Mouse (Mus musculus) left cerebral cortex, adult 18-20 months (tissue): ENCODE results near the gene Sec16b. TPM values are rescaled to one million over a fixed set of nuclear protein-coding genes. Genes with fewer than 3 reads are reported as not detected.

Source experiments
- DNase-seq, 2 experiments: peaks; one replicate each; pipeline ENCODE4 v3.0.0; 2021 to 2022; ENCODE audit warnings: low spot score in 2 of 2, mixed read lengths in 1 of 2
- long read RNA-seq, 2 experiments: library from polyadenylated mRNA; stranded (forward); transcript quantifications; one replicate each; pipeline ENCODE4 v2.0.0; 2021
- total RNA-seq, 2 experiments: library from RNA; stranded (reverse); gene quantifications; 2 replicates each; pipeline ENCODE4 v1.2.3; 2021

The Sec16b gene
- 1 to 10 TPM; 1.4 to 1.8 TPM for total RNA-seq
- long read RNA-seq, experiment 1, partial matches to known transcripts, result 4 of 4 reads
- long read RNA-seq, experiment 1, other reads (novel, unspliced or antisense), result 0 of 4 reads
- long read RNA-seq, experiment 2, partial matches to known transcripts, result 0 of 1 reads
- long read RNA-seq, experiment 2, other reads (novel, unspliced or antisense), result 1 of 1 reads

GRCm38 (mm10) chr1:157506522-157506921 lies at the start of gene Sec16b:
Sec16b (plus strand) TSS chr1:157506728.
- DNase-seq, result no peak

DNA sequence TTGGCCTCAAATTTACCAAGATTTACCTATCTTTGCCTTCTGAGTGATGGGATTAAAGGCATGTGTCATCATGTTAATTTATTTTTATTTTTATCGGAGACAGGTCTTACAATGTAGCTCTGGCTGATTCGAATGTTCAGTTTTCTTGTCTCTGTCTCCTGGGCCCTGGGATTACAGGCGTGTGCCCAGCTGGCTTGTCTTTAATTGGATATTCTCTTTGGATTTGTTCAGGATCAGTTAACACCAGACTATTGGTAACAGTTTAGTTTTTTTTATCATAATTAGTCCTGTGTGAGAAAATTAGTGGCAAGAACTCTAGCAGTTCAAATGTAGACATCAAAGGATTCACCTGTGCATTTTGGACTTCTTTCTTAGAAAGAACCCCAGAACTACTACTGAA lies 48.7 kb upstream of the Sec16b start:
- DNase-seq, result no peak

DNA sequence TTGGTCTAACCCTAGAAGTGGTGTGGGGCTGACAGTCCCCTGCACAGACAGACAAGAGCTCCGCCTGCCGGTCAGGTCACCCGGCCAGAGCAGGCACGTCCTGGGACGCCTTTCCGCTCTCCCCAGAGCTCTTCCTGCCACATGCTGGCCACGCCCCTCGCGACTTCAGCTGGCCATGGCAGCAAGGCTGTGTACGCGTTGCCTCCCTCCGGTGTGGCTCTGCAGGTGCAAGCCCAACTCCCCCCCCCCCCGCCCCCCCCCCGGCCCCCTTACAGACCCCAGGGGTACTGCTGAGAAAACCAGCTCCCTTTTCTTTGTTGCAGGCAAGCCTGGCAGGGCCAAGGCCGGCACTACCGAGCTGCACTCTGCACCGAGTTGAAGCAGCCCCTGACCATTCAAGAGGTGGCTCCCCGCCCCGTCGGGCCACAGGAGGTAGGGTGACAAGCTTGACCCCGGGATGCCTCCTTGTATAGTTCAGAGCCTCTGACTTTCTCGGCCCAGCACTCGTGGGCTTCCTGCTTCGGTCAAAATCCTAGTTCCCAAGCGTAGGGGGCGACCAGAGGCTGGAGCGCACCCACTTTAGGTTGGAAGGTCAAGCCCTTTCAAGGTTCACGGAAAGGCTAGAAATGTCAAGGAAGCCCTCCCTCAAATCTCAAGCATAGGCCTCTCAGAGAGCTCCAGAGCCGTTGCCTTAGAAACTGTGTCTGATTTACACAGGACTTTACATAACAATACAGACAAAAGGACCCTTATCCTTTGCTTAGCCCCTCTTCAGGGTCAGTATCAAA lies 47.9 kb upstream of the Sec16b start, which contains the start of gene Cryzl2:
TSS of gene Cryzl2 (plus strand) at position 157 of the 788 bp plus-strand sequence.
- DNase-seq, result peak in 1 of 2 experiments; percentile 25

DNA sequence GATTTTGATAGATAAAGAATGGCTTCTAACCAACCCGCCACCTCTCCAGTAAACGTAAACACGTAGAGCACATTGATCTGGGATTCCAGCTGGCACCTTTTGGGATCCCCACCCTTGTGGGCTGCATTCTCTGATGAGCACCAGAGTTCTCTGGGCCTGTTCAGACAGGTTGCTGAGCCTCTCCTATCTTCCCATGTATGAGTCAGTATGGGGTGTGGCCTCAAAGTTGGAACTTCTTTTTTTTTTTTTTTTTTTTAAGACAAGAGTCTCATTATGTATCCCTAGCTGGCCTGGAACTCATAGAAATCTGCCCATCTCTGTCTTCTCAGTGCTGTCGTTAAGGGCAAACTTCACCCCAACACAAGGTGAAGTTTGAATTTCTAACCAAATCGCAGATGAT lies 46.6 kb upstream of the Sec16b start:
- no peak for DNase-seq

DNA sequence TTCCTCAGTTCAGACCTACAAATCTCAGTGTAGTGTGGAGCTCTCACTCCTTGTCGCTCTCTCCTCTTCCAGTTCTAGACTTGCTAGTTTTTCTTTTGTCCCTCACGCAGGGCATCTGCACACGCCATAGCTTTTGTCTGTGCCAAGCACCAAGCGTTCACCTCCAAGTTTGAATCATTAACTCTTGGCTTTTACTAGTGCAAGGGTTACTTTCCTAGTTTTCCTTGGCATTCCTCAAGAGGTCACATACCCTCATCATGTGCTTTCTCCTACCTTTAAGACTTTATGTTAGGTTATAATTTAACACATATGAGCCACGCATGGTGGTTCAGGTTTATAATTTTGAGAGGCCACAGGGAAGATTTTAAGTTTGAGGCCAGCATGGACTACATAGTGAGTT lies 45.3 kb upstream of the Sec16b start:
- no peak for DNase-seq

DNA sequence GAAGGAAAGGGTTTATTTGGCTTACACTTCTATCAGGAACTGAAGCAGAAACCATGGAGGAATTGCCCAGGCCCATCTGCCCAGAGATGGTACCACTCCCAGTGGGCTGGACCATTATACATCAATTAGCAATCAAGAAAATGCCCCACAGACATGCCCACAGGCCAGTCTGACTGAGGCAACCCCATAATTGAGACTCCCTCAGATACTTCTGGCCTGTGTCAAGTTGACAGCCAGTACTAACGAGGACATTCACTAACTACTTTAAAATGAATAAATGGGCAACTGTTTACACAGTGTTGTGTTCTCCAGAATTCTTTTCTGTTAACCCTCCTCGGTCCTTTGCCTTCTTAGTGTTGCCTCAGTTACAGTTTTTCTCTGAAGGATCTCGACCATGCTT lies 44.2 kb upstream of the Sec16b start:
- DNase-seq, result no peak

GRCm38 (mm10) chr1:157465194-157465593 lies 41.3 kb upstream of the Sec16b start:
- no peak for DNase-seq

DNA sequence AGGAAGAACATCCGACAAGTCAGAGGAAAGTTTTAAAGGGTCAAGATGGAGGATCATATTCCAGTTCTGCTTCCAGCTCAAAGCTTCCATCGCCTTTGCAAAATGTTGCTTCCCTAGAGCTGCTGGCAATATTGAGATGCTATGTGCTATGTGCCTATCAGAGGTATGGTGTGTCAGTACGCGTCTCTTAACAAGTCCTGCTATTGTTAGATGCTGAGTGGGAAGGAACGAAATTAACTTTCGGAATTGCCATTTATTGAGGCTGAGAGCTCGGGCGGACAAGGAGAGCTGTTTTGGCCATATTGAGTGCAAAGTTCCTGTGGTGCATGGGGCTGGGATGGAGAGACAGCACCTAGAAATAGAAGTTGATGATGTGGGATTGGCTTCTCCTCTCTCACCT lies 38.7 kb upstream of the Sec16b start:
- DNase-seq, result peak in 1 of 2 experiments; percentile 39

- DNase-seq, result peak; percentile 62 to 81
Measured at GRCm38 (mm10) chr1:157470761-157471386, 35.7 kb upstream of the Sec16b start.

DNA sequence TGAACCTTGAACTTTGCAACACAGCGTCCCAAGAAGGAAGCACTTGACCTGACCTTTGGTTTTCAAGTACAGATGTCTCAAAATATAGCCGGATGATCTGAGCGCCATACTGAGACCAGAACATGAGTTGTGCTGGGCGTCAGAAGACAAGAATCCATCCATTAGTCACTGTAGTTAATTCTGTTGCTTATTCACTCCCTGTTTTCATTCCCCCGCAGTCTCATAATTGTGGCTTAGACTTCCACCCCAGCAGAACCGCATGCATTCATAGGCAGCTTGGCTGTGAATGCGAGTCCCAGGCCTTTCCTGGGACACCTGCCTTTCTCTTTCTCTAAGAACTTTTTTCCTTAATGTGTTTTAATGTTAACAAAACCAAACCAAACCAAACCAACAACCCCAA lies 33.8 kb upstream of the Sec16b start:
- DNase-seq, result no peak

- DNase-seq, result no peak
Measured at GRCm38 (mm10) chr1:157474865-157475264, 31.7 kb upstream of the Sec16b start.

DNA sequence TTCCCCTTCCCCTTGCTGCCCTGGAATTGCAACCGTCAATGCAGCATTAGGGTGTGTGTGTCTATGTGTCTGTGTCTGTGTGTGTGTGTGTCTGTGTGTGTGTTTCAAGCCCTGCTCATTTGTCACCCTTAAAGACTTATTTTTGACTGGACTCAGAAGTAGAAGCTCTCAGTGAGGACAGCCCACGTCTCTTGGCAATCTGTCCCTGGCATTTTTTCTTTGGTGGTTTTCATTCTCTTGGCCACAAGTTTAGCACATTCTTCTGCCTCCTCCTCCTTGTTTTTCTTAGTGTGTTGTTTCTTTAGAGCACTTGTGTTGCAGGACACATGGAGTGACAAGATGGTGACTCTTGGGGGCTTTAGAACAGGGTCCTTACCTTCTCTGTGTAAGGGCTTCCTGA lies 30.3 kb upstream of the Sec16b start:
- DNase-seq, result peak; percentile 24 to 52

DNA sequence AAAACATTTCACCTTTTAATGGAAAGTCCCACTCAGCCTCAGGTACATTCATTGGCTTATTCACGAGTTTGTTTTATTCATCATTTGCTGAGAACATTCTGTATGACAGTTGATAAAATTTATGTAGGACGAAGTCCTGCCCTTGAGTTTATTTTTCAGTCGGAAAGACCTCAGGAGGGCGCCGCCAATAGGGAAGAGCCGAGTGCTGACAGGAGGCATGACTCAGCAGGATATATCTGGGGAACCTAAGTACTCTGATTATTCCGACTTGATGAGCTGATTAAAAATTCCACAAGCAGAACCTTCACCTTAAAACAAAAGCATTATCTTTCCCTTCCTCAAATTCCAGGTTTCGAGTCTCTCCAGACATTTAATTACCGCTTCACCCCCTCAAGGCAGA lies 26.4 kb upstream of the Sec16b start:
- no peak for DNase-seq

DNA sequence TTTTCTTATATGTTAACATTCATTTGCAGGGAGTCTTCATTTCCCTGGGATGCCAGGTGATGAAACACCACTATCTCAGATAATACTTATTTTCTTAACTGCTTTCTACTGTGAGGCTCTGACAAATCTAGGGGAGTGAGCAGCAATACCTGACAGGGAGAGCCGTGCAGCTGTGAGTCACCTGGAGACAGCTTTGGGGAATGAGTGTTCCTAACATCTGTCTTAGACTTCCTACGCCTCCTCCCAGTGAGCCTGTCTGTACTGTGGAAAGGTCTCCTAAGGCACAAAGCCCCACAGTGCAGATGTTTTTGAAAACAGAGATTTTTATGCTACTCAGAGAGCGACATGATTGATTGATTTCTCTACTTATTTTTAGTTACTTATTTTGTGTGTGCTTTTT lies 25.6 kb upstream of the Sec16b start:
- DNase-seq, result no peak

DNA sequence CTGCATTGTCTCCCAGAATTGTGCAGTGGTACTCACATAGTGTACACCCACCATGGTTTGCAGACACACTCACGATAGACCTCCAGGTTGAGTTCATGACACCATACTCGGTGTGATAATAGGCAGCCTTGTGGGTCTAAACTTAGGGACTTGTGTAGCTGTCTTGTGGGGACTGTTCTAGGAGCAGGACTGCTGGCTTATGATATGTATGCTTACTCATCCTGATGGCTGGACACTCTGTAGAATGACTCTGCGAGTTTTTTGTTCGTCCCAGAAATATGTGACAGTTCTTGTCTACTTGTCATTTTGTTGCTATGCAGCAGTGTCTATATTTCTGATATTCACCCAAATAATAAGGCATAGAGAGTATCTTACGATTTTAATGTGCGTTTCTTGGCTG lies 24.9 kb upstream of the Sec16b start:
- no peak for DNase-seq

DNA sequence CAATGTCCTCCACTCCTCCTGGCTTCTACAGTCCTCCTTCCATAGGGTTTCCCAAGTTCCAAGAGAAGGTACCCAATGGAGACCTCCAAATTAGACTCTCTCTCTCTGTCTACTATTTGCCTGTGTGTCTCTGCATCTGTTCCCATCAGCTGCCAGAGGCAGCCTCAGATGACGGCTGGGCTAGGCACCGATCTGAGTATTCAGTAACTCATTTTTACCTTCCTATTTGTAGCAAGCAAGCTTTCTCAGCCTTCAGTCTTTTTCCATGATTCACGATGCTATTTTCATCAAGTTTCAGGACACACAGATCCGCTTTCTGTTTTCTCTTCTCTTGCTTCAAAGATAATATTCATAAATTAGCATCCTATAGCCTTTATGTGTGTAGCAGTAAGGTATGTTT lies 22.4 kb upstream of the Sec16b start:
- peak in 1 of 2 experiments; percentile 47 for DNase-seq

- DNase-seq, result no peak
Measured at GRCm38 (mm10) chr1:157500657-157501056, 5.9 kb upstream of the Sec16b start.

GRCm38 (mm10) chr1:157501352-157501945 lies 5.1 kb upstream of the Sec16b start:
- DNase-seq, result no peak

DNA sequence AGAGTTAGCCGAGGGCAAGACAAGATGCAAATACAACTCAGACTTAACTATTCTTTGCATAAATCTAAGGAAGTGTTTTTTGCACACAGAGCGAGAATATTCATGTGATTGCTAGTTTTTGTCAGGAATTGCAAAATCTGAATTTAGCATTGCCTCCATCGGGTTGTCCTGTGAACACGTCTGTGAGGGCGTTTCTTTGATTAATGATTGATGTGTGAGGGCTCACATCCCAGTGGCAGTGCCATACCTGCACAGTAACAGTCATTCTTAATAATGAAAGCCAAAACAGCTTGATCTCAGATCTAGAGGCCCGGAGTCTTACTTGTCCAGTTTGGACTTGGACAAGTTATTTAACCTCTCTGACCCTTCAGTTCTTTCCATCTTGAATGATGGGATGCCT lies 3.5 kb upstream of the Sec16b start:
- DNase-seq, result no peak

DNA sequence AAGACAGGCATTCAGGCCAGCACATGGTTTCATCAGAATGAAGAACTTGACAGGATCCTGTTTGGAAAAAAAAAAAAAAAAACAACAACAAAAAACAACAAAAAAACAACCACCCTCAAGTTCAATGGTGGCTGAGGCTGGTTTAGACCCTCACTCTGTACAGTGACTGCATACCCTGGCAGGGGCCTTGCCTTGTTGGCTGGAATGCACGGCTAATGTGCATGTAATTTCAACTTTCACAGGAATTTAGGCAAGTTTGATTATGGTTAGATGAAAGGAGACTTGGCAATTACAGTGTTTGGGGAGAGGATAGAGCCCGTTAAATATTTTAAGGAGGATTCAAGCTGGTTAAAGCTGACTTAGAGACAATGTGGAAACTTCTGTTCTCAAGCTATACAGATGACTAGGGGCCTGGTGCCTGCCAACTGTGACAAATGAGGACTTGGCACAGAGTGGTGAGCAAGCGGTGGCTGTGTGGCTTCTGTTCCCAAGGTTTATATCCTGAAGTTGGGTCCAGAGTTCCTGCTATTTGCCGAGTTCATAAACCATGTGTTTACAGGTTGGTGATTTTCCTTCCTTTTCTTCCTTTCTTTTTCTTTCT lies 567 bp downstream of the Sec16b start:
- DNase-seq, result no peak

GRCm38 (mm10) chr1:157507814-157508213 lies 1.3 kb downstream of the Sec16b start:
- DNase-seq, result no peak
